Mouse (Mus musculus): ENCODE results near the gene Foxm1. TPM values are rescaled to one million over a fixed set of nuclear protein-coding genes. Genes with fewer than 3 reads are reported as not detected.

Gene Foxm1
- polyA plus RNA-seq (2014; fragmentation: Illumina TruSeq; extraction: RNeasy Lipid Tissue Mini Kit (QIAGEN cat#74804)), result 4.8 TPM

GRCm38 (mm10) chr6:128362381-128363006 is at the start of gene Foxm1, which contains the start of gene Rhno1:
Gene Foxm1 (plus strand): TSS chr6:128362967.
Gene Rhno1 (minus strand): TSS chr6:128362911.

GRCm38 (mm10) chr6:128355726-128356416 is 6.9 kb upstream of the Foxm1 start, which contains the start of gene Tulp3:
Gene Tulp3 (minus strand): TSS chr6:128355851.

GRCm38 (mm10) chr6:128375192-128375591 is 12.4 kb downstream of the Foxm1 start, which contains the start of the genes Tex52 and Gm44596:
Gene Tex52 (plus strand): TSS chr6:128375456.
Gene Gm44596 (plus strand): TSS chr6:128375503.

GRCm38 (mm10) chr6:128398996-128399395 is 36.2 kb downstream of the Foxm1 start, which contains the start of gene Nrip2:
Gene Nrip2 (plus strand): TSS chr6:128399296.

GRCm38 (mm10) chr6:128424269-128425019 is 61.7 kb downstream of the Foxm1 start, which contains the start of gene Itfg2:
Gene Itfg2 (minus strand): TSS chr6:128424931.

Other genes with a start within 250 kb of the Foxm1 start
- 4.8 TPM for gene Tspan9, start 219.4 kb upstream of the Foxm1 start, polyA plus RNA-seq (2014; fragmentation: Illumina TruSeq; extraction: RNeasy Lipid Tissue Mini Kit (QIAGEN cat#74804))
- gene Tead4, start 62.1 kb upstream of the Foxm1 start, polyA plus RNA-seq (2014; fragmentation: Illumina TruSeq; extraction: RNeasy Lipid Tissue Mini Kit (QIAGEN cat#74804)), result 0.46 TPM
- gene Tulp3, start 7.1 kb upstream of the Foxm1 start, polyA plus RNA-seq (2014; fragmentation: Illumina TruSeq; extraction: RNeasy Lipid Tissue Mini Kit (QIAGEN cat#74804)), result 7.4 TPM
- gene Rhno1, start 56 bp upstream of the Foxm1 start, polyA plus RNA-seq (2014; fragmentation: Illumina TruSeq; extraction: RNeasy Lipid Tissue Mini Kit (QIAGEN cat#74804)), result 10.4 TPM
- not detected for gene Tex52, start 12.5 kb downstream of the Foxm1 start, polyA plus RNA-seq (2014; fragmentation: Illumina TruSeq; extraction: RNeasy Lipid Tissue Mini Kit (QIAGEN cat#74804))
- gene Gm44596, start 12.5 kb downstream of the Foxm1 start, polyA plus RNA-seq (2014; fragmentation: Illumina TruSeq; extraction: RNeasy Lipid Tissue Mini Kit (QIAGEN cat#74804)), result not detected
- gene Nrip2, start 36.3 kb downstream of the Foxm1 start, polyA plus RNA-seq (2014; fragmentation: Illumina TruSeq; extraction: RNeasy Lipid Tissue Mini Kit (QIAGEN cat#74804)), result 4.5 TPM
- 3.7 TPM for gene Itfg2, start 62.0 kb downstream of the Foxm1 start, polyA plus RNA-seq (2014; fragmentation: Illumina TruSeq; extraction: RNeasy Lipid Tissue Mini Kit (QIAGEN cat#74804))
- 53.4 TPM for gene Fkbp4, start 75.7 kb downstream of the Foxm1 start, polyA plus RNA-seq (2014; fragmentation: Illumina TruSeq; extraction: RNeasy Lipid Tissue Mini Kit (QIAGEN cat#74804))
- not detected for gene Pzp, start 163.8 kb downstream of the Foxm1 start, polyA plus RNA-seq (2014; fragmentation: Illumina TruSeq; extraction: RNeasy Lipid Tissue Mini Kit (QIAGEN cat#74804))
- gene A2ml1, start 218.6 kb downstream of the Foxm1 start, polyA plus RNA-seq (2014; fragmentation: Illumina TruSeq; extraction: RNeasy Lipid Tissue Mini Kit (QIAGEN cat#74804)), result 222 TPM